In genomic region chr9:60713616-60714015, GRCm38 (mm10) we compare ENCODE assay signal across 8 mouse cellular contexts. TPM values are rescaled to one million over a fixed set of nuclear protein-coding genes. Genes with fewer than 3 reads are reported as not detected.
A peak's percentile ranks its signal among the peaks of the same experiment; 100 is the strongest.
DNase-seq lines count a peak whose midpoint lies in the region; ATAC-seq and TF ChIP-seq lines count a peak whose summit lies in the region.

No protein-coding gene starts in this region.

- WGBS in forebrain, embryonic 15.5 days = 34% methylated on average over 4 of the region's 4 CpGs
- 35% methylated on average over 4 of the region's 4 CpGs for WGBS in liver, embryonic 12.5 days (ENCODE audit: insufficient replicate concordance)

- H3K9ac ChIP-seq in forebrain, embryonic 15.5 days (replicated peaks) = peak overlapping the region; percentile 81
- no peak overlapping the region for H3K9ac ChIP-seq in liver, embryonic 12.5 days

- peak; percentile 48 for DNase-seq in cerebellum, adult 9-10 months
- DNase-seq in embryo, embryonic 11 days = no peak
- no peak for DNase-seq in left cerebral cortex, adult 11 months (ENCODE audit: low spot score)

- peaks cover 39% of the 10 kb centered on the region for H3K27me3 ChIP-seq in E14TG2a.4 (ENCODE audit: insufficient read depth, low read length)
- H3K27me3 ChIP-seq in forebrain, embryonic 15.5 days = no peaks in the 10 kb centered on the region
- peaks cover 37% of the 10 kb centered on the region for H3K27me3 ChIP-seq in liver, embryonic 12.5 days (replicated peaks)

- ATAC-seq in cerebellum, adult (ENCODE audit: insufficient number of reproducible peaks, low FRiP score, low TSS enrichment) = no peak
- 0 out of 2 replicates have a peak, but pooled peaks have one; percentile 13 for ATAC-seq in forebrain, embryonic 15.5 days (replicated peaks)
- no peak for ATAC-seq in liver, embryonic 12.5 days
- no peak for ATAC-seq in activated CD4-positive, CD25-positive, alpha-beta regulatory T cell, adult 4 months

- H3K9me3 ChIP-seq in E14TG2a.4 (ENCODE audit: low read length) = no peaks in the 10 kb centered on the region
- H3K9me3 ChIP-seq in forebrain, embryonic 15.5 days = no peaks in the 10 kb centered on the region
- H3K9me3 ChIP-seq in liver, embryonic 12.5 days (replicated peaks) = no peaks in the 10 kb centered on the region

- TF ChIP-seq CTCF in E14TG2a.4 (conservative IDR thresholded peaks at IDR 0.05; ENCODE audit: low read length) = no peak

- no peak overlapping the region for H3K27ac ChIP-seq in forebrain, embryonic 15.5 days (replicated peaks)
- no peak overlapping the region for H3K27ac ChIP-seq in liver, embryonic 12.5 days

- H3K4me2 ChIP-seq in forebrain, embryonic 15.5 days (replicated peaks) = peak overlapping the region; percentile 98
- H3K4me2 ChIP-seq in liver, embryonic 12.5 days = peak overlapping the region; percentile 72

- no peaks in the 10 kb centered on the region for H3K36me3 ChIP-seq in E14TG2a.4 (ENCODE audit: insufficient read depth, low read length)
- H3K36me3 ChIP-seq in forebrain, embryonic 15.5 days = no peaks in the 10 kb centered on the region
- no peaks in the 10 kb centered on the region for H3K36me3 ChIP-seq in liver, embryonic 12.5 days

- peak overlapping the region; percentile 82 for H3K4me3 ChIP-seq in E14TG2a.4 (replicated peaks; ENCODE audit: low read length)
- H3K4me3 ChIP-seq in forebrain, embryonic 15.5 days = peak overlapping the region; percentile 66
- H3K4me3 ChIP-seq in liver, embryonic 12.5 days = no peak overlapping the region

- peaks cover 4% of the 10 kb centered on the region; the same call in 1 of the 2 replicates for H3K4me1 ChIP-seq in E14TG2a.4 (replicated peaks; ENCODE audit: low read depth, low read length)
- H3K4me1 ChIP-seq in forebrain, embryonic 15.5 days = peaks cover 23% of the 10 kb centered on the region
- H3K4me1 ChIP-seq in liver, embryonic 12.5 days = no peaks in the 10 kb centered on the region

RNA-seq across cellular contexts. Expression of gene Larp6, which starts 0.8 kb away (rescaled TPM):
- polyA plus RNA-seq in forebrain, embryonic 15.5 days (2015; fragmentation: Nextera tagmentation; extraction: Ambion mirVana) = 7.4 and 8.7 TPM in 2 replicates
- polyA plus RNA-seq in liver, embryonic 12.5 days (2016; fragmentation: Nextera tagmentation; extraction: Ambion mirVana) = 0.05 and 0.25 TPM in 2 replicates
- not detected for polyA plus RNA-seq in activated CD4-positive, CD25-positive, alpha-beta regulatory T cell, adult 4 months (2017; shearing (Covaris generic))

RNA-seq across cellular contexts. Expression of gene Lrrc49, which starts 25.7 kb away (rescaled TPM):
- polyA plus RNA-seq in forebrain, embryonic 15.5 days (2015; fragmentation: Nextera tagmentation; extraction: Ambion mirVana) = 65.7 and 69.5 TPM in 2 replicates
- 1.7 and 2.0 TPM in 2 replicates for polyA plus RNA-seq in liver, embryonic 12.5 days (2016; fragmentation: Nextera tagmentation; extraction: Ambion mirVana)
- 1 to 10 TPM in 1 of 2 experiments, under 1 TPM in 1; 0.96 to 1.6 TPM for polyA plus RNA-seq in activated CD4-positive, CD25-positive, alpha-beta regulatory T cell, adult 4 months (2017; shearing (Covaris generic))

Comparison
In these comparisons a context has a peak if more than half of its experiments do, and no peak if none do; other contexts are left out.
1. RNA of gene Lrrc49, which starts 25.7 kb away (polyA plus RNA-seq): 65.7 to 69.5 TPM in forebrain, embryonic 15.5 days; 1.7 to 2.0 TPM in liver, embryonic 12.5 days and 0.96 to 1.6 TPM in activated CD4-positive, CD25-positive, alpha-beta regulatory T cell, adult 4 months; every median in the first group is over 10 times any median in the second.